Mouse (Mus musculus) large intestine, adult 2 months (tissue): ENCODE measurements at regions not wholly inside any gene's neighbourhood (a gene's known extent, or its start where the extent isn't known, plus 50 kb on each side); places are given as distances from the start of the nearest gene placed in this dataset.

Experiments used
- DNase-seq: peaks from one replicate; pipeline ENCODE4 v3.0.0-alpha.2; 2012; ENCODE audit warnings: low read depth, low spot score
- WGBS: fragments of 180-500 bp; shearing (Covaris S2); methylation state at CpG from one replicate; pipeline ENCODE4 v1.1.7; 2018; 5-methylcytosine and 5-hydroxymethylcytosine counted together

DNA sequence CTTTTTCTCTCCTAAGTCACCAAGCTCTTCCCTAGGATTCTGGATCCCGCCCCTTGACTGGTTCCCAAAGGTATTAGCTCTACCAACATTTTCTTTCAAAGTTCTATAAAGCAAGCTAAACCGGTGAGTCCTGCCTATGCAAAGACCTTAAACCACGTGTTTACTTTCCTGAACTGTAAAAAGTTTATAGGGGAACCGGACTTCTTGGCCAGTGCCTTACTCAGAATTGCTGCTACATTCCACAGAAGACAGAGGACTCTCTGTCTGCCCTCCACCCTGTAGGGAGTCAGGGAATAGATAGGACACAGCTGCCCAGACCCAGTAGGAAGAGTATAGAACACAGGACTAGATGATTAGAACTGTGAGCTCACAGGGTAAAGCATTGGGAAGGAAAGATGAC is 257.2 kb downstream of the Cdc5l start:
- WGBS = 11% methylated on average over 4 of the region's 4 CpGs
- DNase-seq = peak; percentile 22

DNA sequence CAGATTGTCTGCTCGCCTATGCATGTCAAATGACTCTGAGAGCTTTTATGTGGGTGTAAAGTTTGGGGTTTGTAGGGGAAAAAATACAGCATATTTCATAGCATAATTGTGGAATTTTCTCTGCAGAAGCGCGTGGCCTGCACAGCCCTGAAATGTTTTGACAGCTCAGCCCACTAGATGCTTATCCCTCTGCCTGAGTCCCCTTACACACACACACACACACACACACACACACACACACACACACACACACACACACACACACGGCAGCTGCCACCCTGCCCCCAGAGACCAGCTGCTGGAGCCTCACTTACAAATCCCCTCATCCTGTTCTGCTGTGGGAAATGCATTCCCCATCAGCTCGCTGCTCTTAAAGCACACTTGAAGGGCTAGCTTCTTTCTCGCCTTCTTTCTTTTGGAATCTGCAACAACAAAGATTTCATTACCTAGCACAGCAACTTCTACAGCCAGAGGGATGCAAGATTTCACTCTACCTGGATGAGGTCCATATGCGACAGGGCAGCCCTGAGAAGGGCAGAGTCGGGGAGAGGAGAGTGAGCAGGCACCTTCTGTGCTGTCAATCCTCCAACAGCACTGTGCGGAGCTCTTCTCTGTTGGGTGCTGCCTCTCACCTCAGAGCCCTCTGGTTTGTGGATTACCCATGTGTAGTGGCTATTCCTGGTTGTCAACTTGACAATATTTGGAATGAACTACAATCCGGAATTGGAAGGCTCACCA is 264.1 kb downstream of the Cdc5l start:
- 72% methylated on average over 10 of the region's 10 CpGs for WGBS
- DNase-seq = no peak
